Mouse (Mus musculus): ENCODE data around the gene Chchd6. TPM values are rescaled to one million over a fixed set of nuclear protein-coding genes. Genes with fewer than 3 reads are reported as not detected.

The Chchd6 gene
- polyA plus RNA-seq, 1 experiment, result 9.1 TPM

DNA sequence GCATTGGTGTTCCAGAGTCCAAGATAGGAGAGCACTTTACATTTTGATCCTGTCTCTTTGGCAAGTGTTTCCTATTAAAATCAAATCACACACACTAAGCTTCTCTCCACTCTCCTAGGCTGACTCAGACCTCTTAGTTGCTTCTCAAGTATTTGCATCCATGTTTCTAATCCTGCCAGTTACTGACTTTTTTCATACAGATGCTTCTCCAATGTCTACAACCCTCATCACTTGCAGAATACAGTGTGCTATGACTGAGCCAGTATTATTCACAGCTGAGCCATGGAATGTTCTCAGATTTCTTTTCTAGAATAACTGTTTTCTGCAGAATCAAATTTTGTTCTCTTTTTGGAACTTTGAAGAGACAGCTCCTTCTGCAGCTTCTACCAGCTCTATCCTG is 85.3 kb downstream of the Chchd6 start:
- H3K36me3 ChIP-seq (ENCODE audit: control insufficient read depth, insufficient read depth, low read length), result no peaks in the 10 kb centered on the region
- no peaks in the 10 kb centered on the region for H3K27me3 ChIP-seq (ENCODE audit: control insufficient read depth, insufficient read depth, low read length)
- H3K4me3 ChIP-seq (ENCODE audit: low read depth, low read length), result no peak overlapping the region
- no peak overlapping the region for H3K27ac ChIP-seq (ENCODE audit: insufficient read depth, low read depth, low read length)
- no peak for TF ChIP-seq POLR2A (IDR thresholded peaks at IDR 0.05; ENCODE audit: low read depth, low read length)
- no peak for TF ChIP-seq CTCF (IDR thresholded peaks at IDR 0.05; ENCODE audit: extremely low read depth, insufficient read length, insufficient replicate concordance, low read depth, low read length)
- no peaks in the 10 kb centered on the region for H3K4me1 ChIP-seq (ENCODE audit: control insufficient read depth, insufficient read depth, insufficient read length, low read length)

DNA sequence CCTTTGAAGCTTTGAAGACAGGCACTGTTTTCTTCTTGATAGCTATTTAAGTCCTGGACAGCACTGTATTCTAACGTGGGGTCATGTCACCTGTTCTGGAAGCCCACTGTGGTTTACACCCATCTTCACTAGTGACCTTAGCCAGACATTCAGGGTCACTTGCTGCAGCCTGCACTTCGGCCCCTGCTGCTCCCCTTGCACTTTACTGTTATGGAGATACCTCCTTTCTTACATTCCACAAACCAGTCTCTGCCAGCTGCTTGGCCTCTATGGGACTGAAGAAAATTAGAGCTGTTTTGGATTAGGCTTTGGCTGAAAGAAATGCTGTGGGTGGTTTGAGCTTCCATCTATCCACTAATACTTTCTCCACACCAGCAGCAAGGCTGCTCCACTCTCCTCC is 86.7 kb downstream of the Chchd6 start:
- Histone ChIP-seq H3K27ac (ENCODE audit: insufficient read depth, low read depth, low read length) (no peak overlapping the region), H3K27me3 (ENCODE audit: control insufficient read depth, insufficient read depth, low read length) (no peaks in the 10 kb centered on the region), H3K36me3 (ENCODE audit: control insufficient read depth, insufficient read depth, low read length) (no peaks in the 10 kb centered on the region), H3K4me3 (ENCODE audit: low read depth, low read length) (no peak overlapping the region), H3K4me1 (ENCODE audit: control insufficient read depth, insufficient read depth, insufficient read length, low read length) (no peaks in the 10 kb centered on the region)
- TF ChIP-seq CTCF (IDR thresholded peaks at IDR 0.05; ENCODE audit: extremely low read depth, insufficient read length, insufficient replicate concordance, low read depth, low read length), result no peak
- TF ChIP-seq POLR2A (IDR thresholded peaks at IDR 0.05; ENCODE audit: low read depth, low read length), result no peak
- WGBS, result 65% methylated on average over 2 of the region's 2 CpGs

DNA sequence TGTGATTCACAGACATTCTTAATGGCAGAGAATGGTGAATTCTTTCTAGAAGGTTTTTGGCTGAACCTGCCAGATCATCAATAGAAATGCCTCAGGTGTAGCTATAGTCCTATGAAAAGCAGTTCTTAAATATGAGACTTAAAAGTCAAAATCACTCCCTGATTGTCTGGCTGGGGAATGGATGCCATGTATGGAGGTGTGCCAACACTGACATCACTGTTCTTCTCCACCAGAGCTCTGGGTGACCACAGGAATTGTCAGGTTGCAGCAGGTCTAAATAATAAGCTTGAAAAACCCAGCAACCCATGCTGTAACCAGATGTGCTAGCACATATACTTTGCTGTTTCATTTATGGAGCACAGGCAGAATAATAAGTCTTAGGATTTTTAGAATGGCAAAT is 87.2 kb downstream of the Chchd6 start:
- no peaks in the 10 kb centered on the region for H3K36me3 ChIP-seq (ENCODE audit: control insufficient read depth, insufficient read depth, low read length)
- H3K4me1 ChIP-seq (ENCODE audit: control insufficient read depth, insufficient read depth, insufficient read length, low read length), result no peaks in the 10 kb centered on the region
- H3K27me3 ChIP-seq (ENCODE audit: control insufficient read depth, insufficient read depth, low read length), result no peaks in the 10 kb centered on the region
- no peak overlapping the region for H3K4me3 ChIP-seq (ENCODE audit: low read depth, low read length)
- H3K27ac ChIP-seq (ENCODE audit: insufficient read depth, low read depth, low read length), result no peak overlapping the region
- TF ChIP-seq POLR2A (IDR thresholded peaks at IDR 0.05; ENCODE audit: low read depth, low read length), result no peak

DNA sequence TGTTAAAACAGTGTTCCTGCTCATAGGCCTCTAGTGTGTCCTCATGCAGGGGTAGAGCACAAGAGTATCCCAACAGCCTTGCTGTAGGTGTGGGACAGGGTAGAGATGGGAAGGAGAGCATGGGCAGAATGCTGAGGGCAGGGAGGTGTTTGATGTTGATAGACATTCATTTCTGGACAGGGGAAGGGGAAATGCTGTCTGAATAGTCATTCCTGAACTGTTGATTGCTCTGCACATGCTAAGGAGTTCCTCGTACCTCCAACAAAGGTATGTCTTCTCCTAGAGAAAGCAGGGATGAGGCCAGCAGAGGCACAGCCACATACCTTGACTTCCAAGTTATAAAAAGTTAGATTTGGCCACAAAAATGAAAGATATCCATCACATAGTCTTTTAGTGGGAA is 95.5 kb downstream of the Chchd6 start:
- Histone ChIP-seq H3K36me3 (ENCODE audit: control insufficient read depth, insufficient read depth, low read length) (no peaks in the 10 kb centered on the region), H3K4me1 (ENCODE audit: control insufficient read depth, insufficient read depth, insufficient read length, low read length) (no peaks in the 10 kb centered on the region), H3K27ac (ENCODE audit: insufficient read depth, low read depth, low read length) (no peak overlapping the region), H3K27me3 (ENCODE audit: control insufficient read depth, insufficient read depth, low read length) (no peaks in the 10 kb centered on the region), H3K4me3 (ENCODE audit: low read depth, low read length) (no peak overlapping the region)
- WGBS, result 85% methylated on average over 1 of the region's 1 CpGs
- TF ChIP-seq POLR2A (IDR thresholded peaks at IDR 0.05; ENCODE audit: low read depth, low read length) (no peak), CTCF (IDR thresholded peaks at IDR 0.05; ENCODE audit: extremely low read depth, insufficient read length, insufficient replicate concordance, low read depth, low read length) (no peak)

DNA sequence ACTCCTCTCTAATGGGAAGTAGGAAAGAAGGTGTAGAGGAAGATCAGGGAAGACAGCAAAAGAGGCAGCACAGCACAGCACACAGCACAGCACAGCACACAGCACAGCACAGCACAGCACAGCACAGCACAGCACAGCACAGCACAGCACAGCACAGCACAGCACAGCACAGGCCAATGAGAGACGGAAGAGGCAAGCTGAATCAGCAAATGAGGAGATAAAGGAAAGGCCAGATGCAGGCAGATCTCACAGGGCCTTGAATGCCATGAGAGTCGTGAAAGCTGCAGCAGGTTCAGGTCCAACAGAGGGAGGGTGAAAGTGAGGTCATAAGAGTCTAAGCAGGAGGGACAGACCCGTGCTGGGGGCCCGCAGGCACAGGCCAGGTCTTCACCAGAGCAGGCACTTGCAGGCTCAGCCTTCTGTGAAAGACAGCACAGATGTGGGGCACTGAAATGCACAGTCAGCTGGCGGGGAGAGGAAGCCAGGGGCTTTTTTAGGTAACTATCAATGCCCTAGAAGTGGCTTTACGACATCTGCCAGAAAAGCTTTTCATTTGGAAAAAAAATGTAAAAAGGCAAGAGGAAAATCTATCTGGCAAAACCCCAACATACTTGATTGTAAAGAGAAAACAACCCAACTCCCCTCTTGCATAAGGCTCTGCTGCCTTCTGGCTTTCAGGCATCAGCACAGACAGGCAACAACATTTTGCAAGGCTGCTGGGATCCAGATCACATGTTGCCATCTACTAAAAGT is 96.5 kb downstream of the Chchd6 start:
- no peak for TF ChIP-seq POLR2A (IDR thresholded peaks at IDR 0.05; ENCODE audit: low read depth, low read length)
- no peak for TF ChIP-seq CTCF (IDR thresholded peaks at IDR 0.05; ENCODE audit: extremely low read depth, insufficient read length, insufficient replicate concordance, low read depth, low read length)
- no peak overlapping the region for H3K27ac ChIP-seq (ENCODE audit: insufficient read depth, low read depth, low read length)
- WGBS, result 51% methylated on average over 6 of the region's 6 CpGs
- no peak overlapping the region for H3K4me3 ChIP-seq (ENCODE audit: low read depth, low read length)
- H3K4me1 ChIP-seq (ENCODE audit: control insufficient read depth, insufficient read depth, insufficient read length, low read length), result no peaks in the 10 kb centered on the region
- no peaks in the 10 kb centered on the region for H3K27me3 ChIP-seq (ENCODE audit: control insufficient read depth, insufficient read depth, low read length)
- H3K36me3 ChIP-seq (ENCODE audit: control insufficient read depth, insufficient read depth, low read length), result no peaks in the 10 kb centered on the region

DNA sequence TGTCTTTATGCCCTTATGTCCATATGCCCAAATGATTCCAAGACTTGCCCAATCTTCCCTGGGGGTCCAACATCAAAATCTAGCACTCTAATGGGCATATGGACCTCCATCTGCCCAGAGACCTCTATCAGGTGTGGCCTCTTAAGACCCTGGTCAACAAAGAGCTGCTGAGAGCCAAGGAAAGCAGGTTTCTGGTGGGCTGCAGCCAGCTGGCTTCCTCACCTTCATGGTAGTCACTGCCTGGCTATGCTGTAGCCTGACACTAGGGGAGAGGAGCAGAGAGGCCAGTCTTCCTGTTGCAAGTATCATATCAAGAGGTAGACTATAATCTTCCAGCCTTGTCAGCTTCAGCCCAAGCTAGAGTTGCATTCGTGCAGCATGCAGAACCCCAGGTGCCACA is 98.5 kb downstream of the Chchd6 start:
- no peaks in the 10 kb centered on the region for H3K36me3 ChIP-seq (ENCODE audit: control insufficient read depth, insufficient read depth, low read length)
- no peak for TF ChIP-seq CTCF (IDR thresholded peaks at IDR 0.05; ENCODE audit: extremely low read depth, insufficient read length, insufficient replicate concordance, low read depth, low read length)
- no peak for TF ChIP-seq POLR2A (IDR thresholded peaks at IDR 0.05; ENCODE audit: low read depth, low read length)
- no peak overlapping the region for H3K4me3 ChIP-seq (ENCODE audit: low read depth, low read length)
- H3K4me1 ChIP-seq (ENCODE audit: control insufficient read depth, insufficient read depth, insufficient read length, low read length), result no peaks in the 10 kb centered on the region
- WGBS, result 81% methylated on average over 1 of the region's 1 CpGs
- no peak overlapping the region for H3K27ac ChIP-seq (ENCODE audit: insufficient read depth, low read depth, low read length)
- no peaks in the 10 kb centered on the region for H3K27me3 ChIP-seq (ENCODE audit: control insufficient read depth, insufficient read depth, low read length)

DNA sequence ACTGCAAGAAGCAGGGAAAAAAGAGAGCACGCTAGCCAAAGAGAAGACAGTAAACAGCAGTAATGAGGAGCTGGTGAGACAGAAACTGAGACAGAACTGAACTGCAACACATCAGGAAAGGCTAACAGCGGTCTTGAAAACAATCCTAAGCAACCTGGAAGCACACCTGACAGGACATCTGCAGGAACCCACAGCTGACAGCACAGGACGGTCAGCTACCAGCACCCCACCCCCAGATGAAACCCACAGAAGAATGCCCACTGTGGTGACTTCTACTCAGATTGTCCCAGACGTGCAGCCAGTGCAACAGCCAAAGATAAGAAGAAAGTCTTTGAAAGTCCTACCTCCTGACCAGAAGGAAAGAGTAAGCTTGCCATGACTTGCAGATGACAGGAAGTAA is 103.1 kb downstream of the Chchd6 start:
- Histone ChIP-seq H3K27me3 (ENCODE audit: control insufficient read depth, insufficient read depth, low read length) (no peaks in the 10 kb centered on the region), H3K27ac (ENCODE audit: insufficient read depth, low read depth, low read length) (no peak overlapping the region), H3K36me3 (ENCODE audit: control insufficient read depth, insufficient read depth, low read length) (no peaks in the 10 kb centered on the region), H3K4me3 (ENCODE audit: low read depth, low read length) (no peak overlapping the region), H3K4me1 (ENCODE audit: control insufficient read depth, insufficient read depth, insufficient read length, low read length) (no peaks in the 10 kb centered on the region)
- 70% methylated on average over 4 of the region's 4 CpGs for WGBS
- TF ChIP-seq CTCF (IDR thresholded peaks at IDR 0.05; ENCODE audit: extremely low read depth, insufficient read length, insufficient replicate concordance, low read depth, low read length) (no peak), POLR2A (IDR thresholded peaks at IDR 0.05; ENCODE audit: low read depth, low read length) (no peak)
